Mouse (Mus musculus) hindbrain, embryonic 12.5 days (tissue): ENCODE measurements at regions not wholly inside any gene's neighbourhood (a gene's known extent, or its start where the extent isn't known, plus 50 kb on each side); places are given as distances from the start of the nearest gene placed in this dataset.

Experiments
- ATAC-seq: fragments of 200-750 bp; cut with Nextera tagmentation; 2 replicates; pipeline ENCODE4 v1.8.0; 2017; ENCODE audit warnings: moderate TSS enrichment; ENCODE audit not compliant: low FRiP score
- H3K27ac ChIP-seq: fragments of 300-500 bp; sonication (generic); 2 replicates; pipeline ENCODE4 v1.5.1; 2016; ENCODE audit warnings: mild to moderate bottlenecking
- H3K27me3 ChIP-seq: fragments of 300-500 bp; sonication (generic); 2 replicates; pipeline ENCODE4 v1.6.1; 2016; ENCODE audit warnings: mild to moderate bottlenecking
- H3K36me3 ChIP-seq: fragments of 300-500 bp; sonication (generic); 2 replicates; pipeline ENCODE4 v1.6.1; 2016; ENCODE audit warnings: mild to moderate bottlenecking
- H3K4me1 ChIP-seq: fragments of 300-500 bp; sonication (generic); 2 replicates; pipeline ENCODE4 v1.6.1; 2016
- H3K4me2 ChIP-seq: fragments of 300-500 bp; sonication (generic); replicated peaks from 2 replicates; pipeline ENCODE4 v1.6.1; 2016; ENCODE audit warnings: mild to moderate bottlenecking
- H3K4me3 ChIP-seq: fragments of 300-500 bp; sonication (generic); 2 replicates; pipeline ENCODE4 v1.5.1; 2016; ENCODE audit warnings: mild to moderate bottlenecking
- H3K9ac ChIP-seq: fragments of 300-500 bp; sonication (generic); 2 replicates; pipeline ENCODE4 v1.6.1; 2016; ENCODE audit warnings: mild to moderate bottlenecking, moderate library complexity
- H3K9me3 ChIP-seq: fragments of 300-500 bp; sonication (generic); replicated peaks from 2 replicates; pipeline ENCODE4 v1.6.1; 2016; ENCODE audit warnings: mild to moderate bottlenecking
- WGBS: fragments of 180-500 bp; shearing (Covaris S2); methylation state at CpG from one replicate; pipeline ENCODE4 v1.1.7; 2016; 5-methylcytosine and 5-hydroxymethylcytosine counted together

GRCm38 (mm10) chr2:178728794-178729120, 298.4 kb downstream of the Cdh26 start:
- no peaks in the 10 kb centered on the region for H3K9me3 ChIP-seq
- H3K9ac ChIP-seq: no peak overlapping the region
- H3K4me2 ChIP-seq: peak overlapping the region; percentile 41
- 8% methylated on average over 7 of the region's 7 CpGs for WGBS
- no peak overlapping the region for H3K27ac ChIP-seq
- peak; percentile 46; the same call in 1 of the 2 replicates for ATAC-seq
- peaks cover 17% of the 10 kb centered on the region for H3K4me1 ChIP-seq
- H3K27me3 ChIP-seq: no peaks in the 10 kb centered on the region; the same call in 1 of the 2 replicates
- no peak overlapping the region for H3K4me3 ChIP-seq
- no peaks in the 10 kb centered on the region for H3K36me3 ChIP-seq

- Histone ChIP-seq H3K9me3 (no peaks in the 10 kb centered on the region), H3K4me2 (no peak overlapping the region), H3K36me3 (no peaks in the 10 kb centered on the region), H3K4me1 (no peaks in the 10 kb centered on the region), H3K27me3 (0 out of 2 replicates have a peak, but pooled peaks cover 4% of the 10 kb centered on the region), H3K4me3 (no peak overlapping the region), H3K9ac (no peak overlapping the region), H3K27ac (no peak overlapping the region)
- no peak for ATAC-seq
- 21% methylated on average over 2 of the region's 2 CpGs for WGBS
These were observed 304.8 kb downstream of the Cdh26 start for GRCm38 (mm10) chr2:178735099-178735498.

- no peak overlapping the region for H3K4me2 ChIP-seq
- 79% methylated on average over 4 of the region's 4 CpGs for WGBS
These were observed 314.3 kb downstream of the Cdh26 start for GRCm38 (mm10) chr2:178744617-178745016.

GRCm38 (mm10) chr2:178745296-178746015, 315.1 kb downstream of the Cdh26 start:
- Histone ChIP-seq H3K4me3 (no peak overlapping the region), H3K4me1 (peaks cover 5% of the 10 kb centered on the region; the same call in 1 of the 2 replicates), H3K27me3 (no peaks in the 10 kb centered on the region; the same call in 1 of the 2 replicates), H3K4me2 (no peak overlapping the region), H3K9ac (no peak overlapping the region), H3K36me3 (no peaks in the 10 kb centered on the region), H3K9me3 (no peaks in the 10 kb centered on the region), H3K27ac (no peak overlapping the region)
- 46% methylated on average over 14 of the region's 14 CpGs for WGBS
- ATAC-seq: no peak

More at GRCm38 (mm10) chr2:178744617-178745016, 314.3 kb downstream of the Cdh26 start:
- H3K27ac ChIP-seq: no peak overlapping the region
- peaks cover 2% of the 10 kb centered on the region; the same call in 1 of the 2 replicates for H3K27me3 ChIP-seq
- H3K4me3 ChIP-seq: no peak overlapping the region
- no peak overlapping the region for H3K9ac ChIP-seq
- H3K36me3 ChIP-seq: no peaks in the 10 kb centered on the region
- no peaks in the 10 kb centered on the region for H3K9me3 ChIP-seq
- peaks cover 5% of the 10 kb centered on the region; the same call in 1 of the 2 replicates for H3K4me1 ChIP-seq
- no peak for ATAC-seq

GRCm38 (mm10) chr2:178751247-178751646, 320.9 kb downstream of the Cdh26 start:
- H3K9me3 ChIP-seq: no peaks in the 10 kb centered on the region
- H3K4me1 ChIP-seq: no peaks in the 10 kb centered on the region
- H3K4me3 ChIP-seq: no peak overlapping the region
- no peaks in the 10 kb centered on the region; the same call in 1 of the 2 replicates for H3K27me3 ChIP-seq
- no peak overlapping the region for H3K4me2 ChIP-seq
- H3K36me3 ChIP-seq: no peaks in the 10 kb centered on the region
- no peak overlapping the region for H3K27ac ChIP-seq
- ATAC-seq: no peak
- H3K9ac ChIP-seq: no peak overlapping the region
- WGBS: 72% methylated on average over 1 of the region's 1 CpGs

- WGBS: 6% methylated on average over 2 of the region's 2 CpGs
- Histone ChIP-seq H3K9me3 (no peaks in the 10 kb centered on the region), H3K4me1 (no peaks in the 10 kb centered on the region), H3K27me3 (no peaks in the 10 kb centered on the region), H3K9ac (no peak overlapping the region), H3K27ac (no peak overlapping the region), H3K4me2 (no peak overlapping the region), H3K4me3 (no peak overlapping the region), H3K36me3 (no peaks in the 10 kb centered on the region)
- no peak for ATAC-seq
These were observed 328.0 kb downstream of the Cdh26 start for GRCm38 (mm10) chr2:178758366-178758765.

- no peaks in the 10 kb centered on the region for H3K36me3 ChIP-seq
- no peaks in the 10 kb centered on the region for H3K27me3 ChIP-seq
- no peak overlapping the region for H3K9ac ChIP-seq
- H3K4me3 ChIP-seq: no peak overlapping the region
- no peaks in the 10 kb centered on the region for H3K9me3 ChIP-seq
- WGBS: 65% methylated on average over 4 of the region's 4 CpGs
- peaks cover 5% of the 10 kb centered on the region; the same call in 1 of the 2 replicates for H3K4me1 ChIP-seq
- no peak overlapping the region for H3K4me2 ChIP-seq
- H3K27ac ChIP-seq: no peak overlapping the region
- ATAC-seq: no peak
These were observed 338.2 kb downstream of the Cdh26 start for GRCm38 (mm10) chr2:178768526-178768925.

GRCm38 (mm10) chr2:178769001-178769400, 338.7 kb downstream of the Cdh26 start:
- Histone ChIP-seq H3K36me3 (no peaks in the 10 kb centered on the region), H3K4me2 (no peak overlapping the region), H3K27ac (no peak overlapping the region), H3K27me3 (no peaks in the 10 kb centered on the region), H3K9ac (no peak overlapping the region), H3K9me3 (no peaks in the 10 kb centered on the region), H3K4me1 (peaks cover 5% of the 10 kb centered on the region; the same call in 1 of the 2 replicates), H3K4me3 (no peak overlapping the region)
- 87% methylated on average over 4 of the region's 4 CpGs for WGBS
- ATAC-seq: no peak

- Histone ChIP-seq H3K4me1 (peaks cover 5% of the 10 kb centered on the region; the same call in 1 of the 2 replicates), H3K9me3 (no peaks in the 10 kb centered on the region), H3K27me3 (no peaks in the 10 kb centered on the region), H3K9ac (no peak overlapping the region), H3K36me3 (no peaks in the 10 kb centered on the region), H3K4me3 (no peak overlapping the region), H3K4me2 (no peak overlapping the region), H3K27ac (no peak overlapping the region)
- WGBS: 31% methylated on average over 1 of the region's 1 CpGs
- no peak for ATAC-seq
These were observed 341.1 kb downstream of the Cdh26 start for GRCm38 (mm10) chr2:178771435-178771834.

GRCm38 (mm10) chr2:178771881-178772280, 341.6 kb downstream of the Cdh26 start:
- Histone ChIP-seq H3K9me3 (no peaks in the 10 kb centered on the region), H3K27me3 (no peaks in the 10 kb centered on the region), H3K9ac (no peak overlapping the region), H3K4me2 (no peak overlapping the region), H3K36me3 (no peaks in the 10 kb centered on the region), H3K4me1 (peaks cover 5% of the 10 kb centered on the region; the same call in 1 of the 2 replicates), H3K4me3 (no peak overlapping the region), H3K27ac (no peak overlapping the region)
- ATAC-seq: no peak
- WGBS: 97% methylated on average over 3 of the region's 3 CpGs

GRCm38 (mm10) chr2:178784822-178785589, 354.7 kb downstream of the Cdh26 start:
- Histone ChIP-seq H3K9ac (no peak overlapping the region), H3K27ac (no peak overlapping the region), H3K4me2 (no peak overlapping the region), H3K9me3 (no peaks in the 10 kb centered on the region), H3K4me3 (no peak overlapping the region), H3K36me3 (no peaks in the 10 kb centered on the region), H3K4me1 (peaks cover 12% of the 10 kb centered on the region; the same call in 1 of the 2 replicates), H3K27me3 (no peaks in the 10 kb centered on the region)
- peak; percentile 35 for ATAC-seq
- WGBS: 64% methylated on average over 25 of the region's 25 CpGs

- ATAC-seq: no peak
- Histone ChIP-seq H3K4me2 (no peak overlapping the region), H3K4me3 (no peak overlapping the region), H3K27me3 (no peaks in the 10 kb centered on the region), H3K9ac (no peak overlapping the region), H3K27ac (no peak overlapping the region), H3K9me3 (no peaks in the 10 kb centered on the region), H3K36me3 (no peaks in the 10 kb centered on the region), H3K4me1 (peaks cover 12% of the 10 kb centered on the region; the same call in 1 of the 2 replicates)
- WGBS: 57% methylated on average over 6 of the region's 6 CpGs
These were observed 355.5 kb downstream of the Cdh26 start for GRCm38 (mm10) chr2:178785843-178786242.
